Mouse (Mus musculus): ENCODE measurements around the gene Trim65. TPM values are rescaled to one million over a fixed set of nuclear protein-coding genes. Genes with fewer than 3 reads are reported as not detected.

Gene Trim65
- total and polyA plus RNA-seq, 3 experiments, result 0.66 to 2.0 (median 1.4) TPM

DNA sequence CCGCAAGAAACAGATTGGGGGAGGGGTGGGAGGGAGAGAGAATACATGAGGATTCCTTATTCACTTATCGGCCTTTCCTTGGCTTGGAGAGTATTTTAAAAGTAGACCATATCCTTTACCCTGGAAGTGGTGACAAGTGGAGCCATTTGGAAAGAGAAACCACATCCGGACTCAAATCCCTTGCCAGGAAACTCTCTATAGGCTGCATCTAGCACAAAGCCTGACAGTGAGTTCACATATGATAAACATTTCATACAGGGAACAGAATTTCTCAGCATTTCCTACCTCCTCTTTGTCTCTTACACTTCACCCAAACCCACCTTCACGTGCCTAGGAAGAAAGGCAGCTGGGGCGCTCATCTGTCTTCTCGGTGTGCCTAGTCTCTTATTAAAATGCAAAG, 36.3 kb upstream of the Trim65 start:
- dilution Hi-C loops (cut with MboI; ENCODE audit: extremely low pct_ligation_motif_present, extremely low pct_unique_long_range_greater_than_20kb, low sequenced_read_pairs) (no loop called here), in situ Hi-C loops (cut with MboI; ENCODE audit: low pct_ligation_motif_present, low pct_unique_long_range_greater_than_20kb, low sequenced_read_pairs) (no loop called here)
- no peak for DNase-seq (ENCODE audit: extremely low read depth)
- TF ChIP-seq USF2 (conservative IDR thresholded peaks at IDR 0.05; ENCODE audit: low read depth, low read length), result no peak
- peak; percentile 78 for TF ChIP-seq BHLHE40 (IDR thresholded peaks at IDR 0.05; ENCODE audit: low read depth, low read length)
- TF ChIP-seq MYC (IDR thresholded peaks at IDR 0.05; ENCODE audit: low read depth, low read length), result 0 out of 2 replicates have a peak, but pooled peaks have one; percentile 31
- no peak for TF ChIP-seq CTCF (conservative IDR thresholded peaks at IDR 0.05 in 1 of 2, IDR thresholded peaks at IDR 0.05 in 1 of 2; ENCODE audit: low read depth in 2 of 2, low read length in 2 of 2)
- Histone ChIP-seq H3K9ac (ENCODE audit: insufficient read depth, low read depth) (peak overlapping the region; percentile 71), H3K4me1 (ENCODE audit: control insufficient read depth in 1 of 2, insufficient read depth in 2 of 2) (peaks cover 0 to 29% of the 10 kb centered on the region in 2 experiments; a peak in 3 of 4 replicates), H3K79me2 (replicated peaks; ENCODE audit: control insufficient read depth, extremely low read depth, insufficient read depth, poor library complexity, severe bottlenecking) (peaks cover 6% of the 10 kb centered on the region; the same call in 1 of the 2 replicates), H3K36me3 (replicated peaks in 1 of 2; ENCODE audit: control insufficient read depth in 1 of 2, insufficient read depth in 1 of 2, low read length in 1 of 2) (peaks cover 18 to 51% of the 10 kb centered on the region in 2 experiments), H3K4me3 (replicated peaks in 1 of 3; ENCODE audit: low read depth in 2 of 3, low read length in 2 of 3, poor library complexity in 1 of 3) (peak overlapping the region; percentile 67 to 75 (median 67)), H3K4me2 (ENCODE audit: insufficient read depth, low read depth, poor library complexity, severe bottlenecking) (peak overlapping the region; percentile 85), H3K27ac (ENCODE audit: insufficient read depth, low read depth) (no peak overlapping the region), H3K27me3 (replicated peaks) (no peaks in the 10 kb centered on the region), H3K9me3 (replicated peaks; ENCODE audit: low read length) (no peaks in the 10 kb centered on the region)

GRCm38 (mm10) chr11:116163002-116163401, 32.1 kb upstream of the Trim65 start:
- peaks cover 42 to 78% of the 10 kb centered on the region in 2 experiments for H3K36me3 ChIP-seq (replicated peaks in 1 of 2; ENCODE audit: control insufficient read depth in 1 of 2, insufficient read depth in 1 of 2, low read length in 1 of 2)
- no peak overlapping the region for H3K27ac ChIP-seq (ENCODE audit: insufficient read depth, low read depth)
- TF ChIP-seq RAD21 (IDR thresholded peaks at IDR 0.05; ENCODE audit: low read depth, low read length), result no peak
- no peak for TF ChIP-seq PAX5 (IDR thresholded peaks at IDR 0.05; ENCODE audit: low read length)
- no peak for TF ChIP-seq KAT2A (IDR thresholded peaks at IDR 0.05; ENCODE audit: insufficient replicate concordance, low read length)
- TF ChIP-seq MYC (IDR thresholded peaks at IDR 0.05; ENCODE audit: low read depth, low read length), result no peak
- no peak for TF ChIP-seq TBP (conservative IDR thresholded peaks at IDR 0.05; ENCODE audit: low read depth, low read length)
- TF ChIP-seq SMC3 (IDR thresholded peaks at IDR 0.05; ENCODE audit: low read depth, low read length), result no peak
- TF ChIP-seq ZNF384 (IDR thresholded peaks at IDR 0.05; ENCODE audit: low read depth, low read length), result no peak
- TF ChIP-seq MAFK (IDR thresholded peaks at IDR 0.05; ENCODE audit: insufficient replicate concordance, low read length), result no peak
- H3K4me2 ChIP-seq (ENCODE audit: insufficient read depth, low read depth, poor library complexity, severe bottlenecking), result no peak overlapping the region
- in situ Hi-C loops (cut with MboI; ENCODE audit: low pct_ligation_motif_present, low pct_unique_long_range_greater_than_20kb, low sequenced_read_pairs) (no loop called here), dilution Hi-C loops (cut with MboI; ENCODE audit: extremely low pct_ligation_motif_present, extremely low pct_unique_long_range_greater_than_20kb, low sequenced_read_pairs) (no loop called here)
- H3K4me1 ChIP-seq (ENCODE audit: control insufficient read depth in 1 of 2, insufficient read depth in 2 of 2), result peaks cover 0 to 12% of the 10 kb centered on the region in 2 experiments; a peak in 2 of 4 replicates
- H3K79me2 ChIP-seq (replicated peaks; ENCODE audit: control insufficient read depth, extremely low read depth, insufficient read depth, poor library complexity, severe bottlenecking), result peaks cover 6% of the 10 kb centered on the region; the same call in 1 of the 2 replicates
- no peak overlapping the region for H3K4me3 ChIP-seq (replicated peaks in 1 of 3; ENCODE audit: low read depth in 2 of 3, low read length in 2 of 3, poor library complexity in 1 of 3)
- H3K27me3 ChIP-seq (replicated peaks), result no peaks in the 10 kb centered on the region
- no peaks in the 10 kb centered on the region for H3K9me3 ChIP-seq (replicated peaks; ENCODE audit: low read length)
- H3K9ac ChIP-seq (ENCODE audit: insufficient read depth, low read depth), result no peak overlapping the region
- no peak for DNase-seq (ENCODE audit: extremely low read depth)

GRCm38 (mm10) chr11:116162146-116162545, 31.2 kb upstream of the Trim65 start:
- H3K79me2 ChIP-seq (replicated peaks; ENCODE audit: control insufficient read depth, extremely low read depth, insufficient read depth, poor library complexity, severe bottlenecking), result peaks cover under 1% of the 10 kb centered on the region; the same call in 1 of the 2 replicates
- dilution Hi-C loops (cut with MboI; ENCODE audit: extremely low pct_ligation_motif_present, extremely low pct_unique_long_range_greater_than_20kb, low sequenced_read_pairs) (no loop called here), in situ Hi-C loops (cut with MboI; ENCODE audit: low pct_ligation_motif_present, low pct_unique_long_range_greater_than_20kb, low sequenced_read_pairs) (no loop called here)
- H3K27me3 ChIP-seq (replicated peaks), result no peaks in the 10 kb centered on the region
- DNase-seq (ENCODE audit: extremely low read depth), result no peak
- TF ChIP-seq POLR2AphosphoS2 (IDR thresholded peaks at IDR 0.05; ENCODE audit: low read depth, low read length) (no peak), CTCF (conservative IDR thresholded peaks at IDR 0.05 in 1 of 2, IDR thresholded peaks at IDR 0.05 in 1 of 2; ENCODE audit: low read depth in 2 of 2, low read length in 2 of 2) (no peak), JUN (IDR thresholded peaks at IDR 0.05; ENCODE audit: insufficient read depth, low read depth, low read length) (no peak), MAFK (IDR thresholded peaks at IDR 0.05; ENCODE audit: insufficient replicate concordance, low read length) (no peak), ZC3H11A (IDR thresholded peaks at IDR 0.05; ENCODE audit: low read depth, low read length) (no peak), USF2 (conservative IDR thresholded peaks at IDR 0.05; ENCODE audit: low read depth, low read length) (no peak), MAX (IDR thresholded peaks at IDR 0.05; ENCODE audit: low read length) (no peak), POLR2A (IDR thresholded peaks at IDR 0.05; ENCODE audit: low read depth, low read length) (no peak)
- no peak overlapping the region for H3K4me3 ChIP-seq (replicated peaks in 1 of 3; ENCODE audit: low read depth in 2 of 3, low read length in 2 of 3, poor library complexity in 1 of 3)
- no peak overlapping the region for H3K4me2 ChIP-seq (ENCODE audit: insufficient read depth, low read depth, poor library complexity, severe bottlenecking)
- no peaks in the 10 kb centered on the region for H3K9me3 ChIP-seq (replicated peaks; ENCODE audit: low read length)
- H3K27ac ChIP-seq (ENCODE audit: insufficient read depth, low read depth), result no peak overlapping the region
- peaks cover 48 to 87% of the 10 kb centered on the region in 2 experiments for H3K36me3 ChIP-seq (replicated peaks in 1 of 2; ENCODE audit: control insufficient read depth in 1 of 2, insufficient read depth in 1 of 2, low read length in 1 of 2)
- peaks cover 0 to 8% of the 10 kb centered on the region in 2 experiments; a peak in 2 of 4 replicates for H3K4me1 ChIP-seq (ENCODE audit: control insufficient read depth in 1 of 2, insufficient read depth in 2 of 2)
- no peak overlapping the region for H3K9ac ChIP-seq (ENCODE audit: insufficient read depth, low read depth)
